Mouse (Mus musculus): Measurements from ENCODE around the gene Bicc1.

GRCm38 (mm10) chr10:70998136-70998535 lies 161.4 kb downstream of the Bicc1 start:
- TF ChIP-seq POLR2A (IDR thresholded peaks at IDR 0.05; ENCODE audit: control insufficient read depth, low read depth, low read length) (no peak), CTCF (IDR thresholded peaks at IDR 0.05; ENCODE audit: control insufficient read depth, insufficient read depth, insufficient replicate concordance, low read depth, low read length) (no peak)
